Mouse (Mus musculus): ENCODE measurements around the gene Cask. TPM values are rescaled to one million over a fixed set of nuclear protein-coding genes. Genes with fewer than 3 reads are reported as not detected.

The Cask gene
- polyA plus RNA-seq, 1 experiment from 2014 or later: 74.3 TPM

Small RNA genes within 50 kb of the gene (microRNA-seq; reads per million reads assigned to microRNA genes)
- gene Gm25246: not detected

Other genes with a start within 250 kb of the Cask start
- gene Gpr34, start 219.3 kb downstream of the Cask start, polyA plus RNA-seq (2015; fragmentation: Nextera tagmentation; extraction: Ambion mirVana): 2.6 and 2.9 TPM in 2 replicates
- 0.33 and 0.45 TPM in 2 replicates for gene Gpr82, start 190.0 kb downstream of the Cask start, polyA plus RNA-seq (2015; fragmentation: Nextera tagmentation; extraction: Ambion mirVana)

Measured in midbrain, embryonic 16.5 days (tissue).